Mouse (Mus musculus): ENCODE results near the gene Tkt. TPM values are rescaled to one million over a fixed set of nuclear protein-coding genes. Genes with fewer than 3 reads are reported as not detected.
A peak's percentile ranks its signal among the peaks of the same experiment; 100 is the strongest.

Gene Tkt
- total RNA-seq, 2 experiments from 2014 or later, result 8.0 to 15.0 TPM

DNA sequence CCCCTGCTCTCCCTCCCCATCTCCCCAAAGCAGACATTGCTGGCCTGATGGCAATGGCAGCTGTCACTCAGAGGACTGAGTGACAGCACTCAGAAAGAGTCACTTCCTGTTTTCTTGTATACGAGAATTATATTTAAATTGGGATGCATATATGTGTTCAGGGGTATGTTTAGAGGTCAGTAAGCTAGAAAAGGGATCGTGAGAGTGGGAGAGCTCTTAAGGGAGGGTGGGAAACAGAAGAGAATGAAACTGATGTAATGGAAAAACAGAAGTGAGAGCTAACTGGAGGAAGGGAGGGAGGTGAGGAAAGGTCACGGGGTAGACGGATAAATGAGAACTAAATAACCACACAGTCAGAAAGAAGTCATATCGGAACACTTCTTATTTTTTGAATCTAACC, 31.0 kb downstream of the Tkt start:
- H3K4me3 ChIP-seq, result no peak overlapping the region
- peak; percentile 9 for DNase-seq
- H3K27ac ChIP-seq, result no peak overlapping the region
- intact Hi-C loops (cut with DNase I), result no loop called here
- TF ChIP-seq CTCF (IDR thresholded peaks at IDR 0.05), result no peak

DNA sequence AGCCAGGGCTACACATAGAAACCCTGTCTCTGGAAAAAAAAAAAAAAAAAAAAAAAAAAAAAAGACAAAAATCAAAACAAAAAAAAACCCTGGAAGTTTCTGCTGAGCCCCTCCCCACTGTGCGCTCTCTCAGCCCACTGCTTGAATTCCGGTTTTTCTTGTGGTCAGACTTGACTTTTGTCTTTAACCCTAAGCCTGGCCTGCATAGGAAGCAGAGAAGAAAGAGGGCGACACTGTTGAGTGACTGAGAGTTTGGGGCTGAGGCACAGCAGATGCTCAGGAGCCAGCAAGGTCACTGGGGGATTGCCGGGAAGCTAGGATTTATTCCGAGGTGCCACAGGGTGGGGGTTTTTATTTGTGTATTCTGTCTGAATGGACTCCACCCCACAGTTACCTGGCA, 31.7 kb downstream of the Tkt start:
- intact Hi-C loops (cut with DNase I), result no loop called here
- TF ChIP-seq CTCF (IDR thresholded peaks at IDR 0.05), result no peak
- Histone ChIP-seq H3K27ac (no peak overlapping the region), H3K4me3 (no peak overlapping the region)
- DNase-seq, result peak; percentile 10

DNA sequence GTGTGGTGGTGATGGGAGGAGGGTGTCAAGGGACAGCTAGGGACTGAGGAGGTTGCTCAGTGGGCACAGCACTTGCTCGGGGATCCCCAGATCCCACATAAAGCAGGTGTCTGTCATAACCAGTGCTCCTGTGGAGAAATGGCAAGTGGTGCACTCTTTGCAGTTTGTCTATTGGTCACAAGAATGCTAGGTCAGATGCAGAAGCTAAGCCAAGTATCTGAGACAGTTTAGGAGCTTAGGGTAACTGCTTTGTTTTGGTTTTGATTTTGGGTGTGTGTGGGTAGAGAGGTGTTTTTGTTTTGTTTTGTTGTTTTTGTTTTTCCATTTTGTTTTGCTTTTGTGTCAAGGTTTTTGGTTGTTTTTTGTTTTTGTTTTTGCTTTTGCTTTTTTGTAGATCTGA, 33.1 kb downstream of the Tkt start:
- Histone ChIP-seq H3K4me3 (no peak overlapping the region), H3K27ac (no peak overlapping the region)
- intact Hi-C loops (cut with DNase I), result no loop called here
- no peak for DNase-seq
- no peak for TF ChIP-seq CTCF (IDR thresholded peaks at IDR 0.05)

DNA sequence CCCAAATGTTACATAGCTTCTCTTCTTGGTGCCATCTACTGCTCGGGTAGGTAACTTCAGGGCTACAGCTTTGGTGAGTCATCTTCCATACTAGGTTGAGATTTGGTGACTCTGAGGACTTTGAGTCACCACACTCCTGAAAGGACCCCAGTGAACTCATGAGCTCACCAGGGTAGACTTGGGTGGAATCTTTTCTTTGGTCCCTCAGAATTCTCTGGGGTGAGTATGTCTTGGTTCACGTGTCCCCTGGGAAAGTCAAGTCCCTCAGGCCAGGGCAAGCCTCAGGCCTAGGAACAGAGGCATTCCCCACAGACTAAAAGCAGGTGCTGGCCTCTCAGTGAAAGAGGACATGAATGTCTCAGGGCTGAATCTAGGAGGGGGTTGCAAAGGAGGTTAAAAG, 35.9 kb downstream of the Tkt start:
- DNase-seq, result peak; percentile 8
- Histone ChIP-seq H3K4me3 (no peak overlapping the region), H3K27ac (no peak overlapping the region)
- no peak for TF ChIP-seq CTCF (IDR thresholded peaks at IDR 0.05)
- intact Hi-C loops (cut with DNase I), result no loop called here

DNA sequence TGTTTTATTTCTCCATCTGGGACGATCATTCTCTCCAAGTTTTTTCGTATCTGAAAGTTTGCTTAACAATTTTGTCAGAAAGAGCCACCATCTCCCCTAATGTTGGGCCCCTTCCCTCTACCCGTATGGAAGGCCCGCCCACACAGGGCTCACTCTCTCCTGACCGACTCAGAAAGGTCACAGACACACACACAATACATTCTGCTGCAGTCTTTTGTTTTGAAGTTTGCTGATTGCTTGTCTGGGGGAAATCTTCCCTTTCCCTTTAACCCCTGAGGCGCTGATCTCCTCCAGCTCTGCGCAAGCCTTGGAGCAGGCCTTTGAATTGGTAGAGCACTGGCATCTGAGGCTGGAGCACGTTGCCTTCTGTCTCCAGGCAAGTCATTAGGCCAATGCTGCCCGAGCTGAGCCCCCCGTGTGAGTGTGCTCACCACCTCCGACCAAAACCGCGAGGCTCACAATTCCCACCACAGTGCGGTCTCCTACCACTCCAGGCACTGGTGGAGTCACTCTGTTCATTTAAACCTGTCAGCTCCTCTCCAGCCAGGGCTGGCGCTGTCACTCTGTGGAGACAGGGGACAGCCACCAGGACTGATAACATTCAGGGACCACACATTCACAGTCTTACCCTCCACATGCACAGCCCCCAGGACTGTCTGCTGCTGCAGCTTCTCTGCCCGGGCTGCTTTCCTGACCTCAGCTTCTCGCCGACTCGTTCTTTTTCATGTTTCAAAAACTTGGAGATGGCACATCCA, 36.5 kb downstream of the Tkt start:
- intact Hi-C loops (cut with DNase I), result no loop called here
- Histone ChIP-seq H3K4me3 (no peak overlapping the region), H3K27ac (no peak overlapping the region)
- TF ChIP-seq CTCF (IDR thresholded peaks at IDR 0.05), result no peak
- peak; percentile 8 for DNase-seq

- intact Hi-C loops (cut with DNase I), result no loop called here
- TF ChIP-seq CTCF (IDR thresholded peaks at IDR 0.05), result peak; percentile 13; the same call in 1 of the 2 replicates
- no peak for DNase-seq
- Histone ChIP-seq H3K4me3 (no peak overlapping the region), H3K27ac (no peak overlapping the region)
These were observed 37.2 kb downstream of the Tkt start for GRCm38 (mm10) chr14:30585323-30585722.

- peak; percentile 17 for DNase-seq
- intact Hi-C loops (cut with DNase I), result no loop called here
- no peak overlapping the region for H3K27ac ChIP-seq
- no peak for TF ChIP-seq CTCF (IDR thresholded peaks at IDR 0.05)
- H3K4me3 ChIP-seq, result no peak overlapping the region
These were observed 38.8 kb downstream of the Tkt start for GRCm38 (mm10) chr14:30586780-30587461.

GRCm38 (mm10) chr14:30590041-30590645, 42.0 kb downstream of the Tkt start:
- H3K27ac ChIP-seq, result no peak overlapping the region
- H3K4me3 ChIP-seq, result no peak overlapping the region
- intact Hi-C loops (cut with DNase I), result loop anchor here (5.0 kb wide), 1 partner anchor 277 kb away; no protein-coding TSS in a partner anchor
- TF ChIP-seq CTCF (IDR thresholded peaks at IDR 0.05), result no peak
- peak; percentile 14 for DNase-seq

DNA sequence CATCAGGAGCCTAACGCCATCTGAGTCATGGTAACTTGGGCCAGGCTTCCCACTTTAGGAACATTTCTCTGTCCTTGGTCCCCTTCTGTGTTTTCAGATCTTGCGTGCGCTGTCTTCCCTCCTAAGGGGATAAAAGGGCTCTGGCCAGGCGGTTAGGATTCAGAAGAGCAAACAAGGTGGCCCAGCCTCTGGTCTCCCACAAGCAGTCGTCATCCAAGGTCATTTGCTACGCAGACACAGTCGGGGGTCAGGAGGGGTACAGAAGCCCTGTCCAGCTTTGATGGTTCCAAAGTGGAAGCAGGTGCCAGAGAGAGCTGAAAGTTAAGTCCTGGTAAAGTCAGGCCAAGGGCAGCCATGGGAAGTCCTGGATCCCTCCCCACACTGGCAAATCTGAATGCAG, 42.8 kb downstream of the Tkt start:
- no peak for TF ChIP-seq CTCF (IDR thresholded peaks at IDR 0.05)
- Histone ChIP-seq H3K27ac (no peak overlapping the region), H3K4me3 (no peak overlapping the region)
- intact Hi-C loops (cut with DNase I), result loop anchor here (1.0 to 5.0 kb wide), 3 partner anchors 21 to 276 kb away; no protein-coding TSS in a partner anchor
- DNase-seq, result peak; percentile 8

DNA sequence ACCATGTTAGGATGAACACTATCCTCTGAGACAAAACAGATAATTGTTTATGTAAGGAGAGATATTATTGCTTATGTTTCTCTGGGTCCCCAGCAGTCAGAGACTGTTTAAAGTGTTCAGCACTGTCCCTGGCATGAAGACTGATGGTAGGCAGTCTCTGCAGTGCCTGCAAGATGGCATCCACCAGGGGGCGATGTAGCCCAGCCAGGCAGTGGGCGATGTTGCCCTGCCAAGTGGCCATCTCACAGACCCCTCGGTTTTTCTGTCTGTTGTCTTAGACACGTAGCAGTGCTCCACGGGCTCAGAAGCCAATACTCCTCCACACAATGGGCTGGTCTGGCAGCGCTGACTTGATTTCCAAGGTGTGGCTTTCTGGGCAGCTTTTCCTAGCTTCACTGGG, 43.3 kb downstream of the Tkt start:
- peak overlapping the region; percentile 32; the same call in 1 of the 2 replicates for H3K27ac ChIP-seq
- no peak; the same call in 1 of the 2 replicates for TF ChIP-seq CTCF (IDR thresholded peaks at IDR 0.05)
- intact Hi-C loops (cut with DNase I), result loop anchor here (1.0 to 5.0 kb wide), 3 partner anchors 21 to 276 kb away; no protein-coding TSS in a partner anchor
- H3K4me3 ChIP-seq, result peak overlapping the region; percentile 41; the same call in 1 of the 2 replicates
- peak; percentile 90 for DNase-seq

- peak overlapping the region; percentile 84 for H3K27ac ChIP-seq
These were observed 45.3 kb downstream of the Tkt start for GRCm38 (mm10) chr14:30593279-30594091.

More at GRCm38 (mm10) chr14:30593279-30594091, 45.3 kb downstream of the Tkt start:
- DNase-seq, result peak; percentile 88
- TF ChIP-seq CTCF (IDR thresholded peaks at IDR 0.05), result peak; percentile 35; the same call in 1 of the 2 replicates
- H3K4me3 ChIP-seq, result peak overlapping the region; percentile 34
- intact Hi-C loops (cut with DNase I), result loop anchor here (1.0 to 5.0 kb wide), 2 partner anchors 58 to 274 kb away; no protein-coding TSS in a partner anchor
